Mouse (Mus musculus): ENCODE results near the gene Nrxn3.

- no peak for TF ChIP-seq POLR2A (IDR thresholded peaks at IDR 0.05; ENCODE audit: borderline replicate concordance, low read depth, low read length)
- TF ChIP-seq CTCF (IDR thresholded peaks at IDR 0.05; ENCODE audit: low read depth, low read length) = no peak
Measured at GRCm38 (mm10) chr12:89836271-89836670, 1113.6 kb downstream of the Nrxn3 start.
